In genomic region chr16:17804982-17805381, GRCm38 (mm10) we compare ENCODE assay signal across 10 mouse cellular contexts. TPM values are rescaled to one million over a fixed set of nuclear protein-coding genes. Genes with fewer than 3 reads are reported as not detected.
A peak's percentile ranks its signal among the peaks of the same experiment; 100 is the strongest.
DNase-seq lines count a peak whose midpoint lies in the region; ATAC-seq lines count a peak whose summit lies in the region.
"Had no signal": no experiment of that assay in that cellular context is flagged by ENCODE, and none has a peak within 500 bp of the region (broad histone marks: within the 10 kb centered on the region; RNA-seq: fewer than 3 reads in every experiment).

No protein-coding gene starts in this region.

- peaks cover 87% of the 10 kb centered on the region for H3K4me1 ChIP-seq in lung, embryonic 16.5 days (replicated peaks; ENCODE audit: control insufficient read depth, insufficient read depth, low read length)
- peaks cover 31% of the 10 kb centered on the region for H3K4me1 ChIP-seq in forebrain, embryonic 14.5 days (ENCODE audit: control insufficient read depth, insufficient read depth, low read length)
- peaks cover 97% of the 10 kb centered on the region for H3K4me1 ChIP-seq in limb, embryonic 15.5 days
- peaks cover 80% of the 10 kb centered on the region for H3K4me1 ChIP-seq in stomach, embryonic 15.5 days

- ATAC-seq in lung, embryonic 16.5 days (ENCODE audit: low read depth), result no peak
- ATAC-seq in forebrain, embryonic 14.5 days, result no peak
- ATAC-seq in limb, embryonic 15.5 days (ENCODE audit: insufficient number of reproducible peaks, low FRiP score, low TSS enrichment, low read depth), result no peak
- no peak for ATAC-seq in stomach, embryonic 15.5 days (ENCODE audit: insufficient read depth, low FRiP score, low read depth)

- H3K9ac ChIP-seq in lung, embryonic 16.5 days (ENCODE audit: low read length), result no peak overlapping the region
- H3K9ac ChIP-seq in forebrain, embryonic 14.5 days (ENCODE audit: low read length), result peak overlapping the region; percentile 37; the same call in 1 of the 2 replicates
- H3K9ac ChIP-seq in limb, embryonic 15.5 days, result no peak overlapping the region
- H3K9ac ChIP-seq in stomach, embryonic 15.5 days, result no peak overlapping the region

- peak overlapping the region; percentile 37 for H3K4me3 ChIP-seq in lung, embryonic 16.5 days (ENCODE audit: low read length)
- peak overlapping the region; percentile 30 for H3K4me3 ChIP-seq in forebrain, embryonic 14.5 days (ENCODE audit: low read depth, low read length)
- H3K4me3 ChIP-seq in limb, embryonic 15.5 days, result peak overlapping the region; percentile 32
- H3K4me3 ChIP-seq in stomach, embryonic 15.5 days (replicated peaks), result no peak overlapping the region; the same call in 1 of the 2 replicates

- WGBS in lung, embryonic 16.5 days, result 38% methylated on average over 7 of the region's 7 CpGs
- 6% methylated on average over 7 of the region's 7 CpGs for WGBS in forebrain, embryonic 14.5 days
- 36% methylated on average over 7 of the region's 7 CpGs for WGBS in limb, embryonic 15.5 days
- WGBS in stomach, embryonic 15.5 days, result 54% methylated on average over 7 of the region's 7 CpGs

- no peak for DNase-seq in lung, postnatal 14 days
- no peak for DNase-seq in forebrain, embryonic 14.5 days (ENCODE audit: low spot score)
- DNase-seq in urinary bladder, postnatal 4 days (ENCODE audit: low spot score in 2 of 2), result no peak
- DNase-seq in thymus, adult 18-20 months, result no peak
- no peak for DNase-seq in embryo, embryonic 10.5 days (ENCODE audit: low spot score)
- DNase-seq: lung, adult 2 months had no signal

- peaks cover 2% of the 10 kb centered on the region; the same call in 1 of the 2 replicates for H3K36me3 ChIP-seq in lung, embryonic 16.5 days (ENCODE audit: control insufficient read depth, insufficient read depth, low read length)
- H3K36me3 ChIP-seq in forebrain, embryonic 14.5 days (ENCODE audit: control insufficient read depth, insufficient read depth, low read length), result no peaks in the 10 kb centered on the region
- H3K36me3 ChIP-seq in limb, embryonic 15.5 days, result peaks cover 42% of the 10 kb centered on the region
- H3K36me3 ChIP-seq in stomach, embryonic 15.5 days, result peaks cover 10% of the 10 kb centered on the region

- H3K27me3 ChIP-seq in lung, embryonic 16.5 days (ENCODE audit: control insufficient read depth, insufficient read depth, low read depth, low read length), result peaks cover 52% of the 10 kb centered on the region
- H3K27me3 ChIP-seq in forebrain, embryonic 14.5 days (replicated peaks; ENCODE audit: control insufficient read depth, insufficient read depth, low read length), result peaks cover 65% of the 10 kb centered on the region
- peaks cover 25% of the 10 kb centered on the region for H3K27me3 ChIP-seq in limb, embryonic 15.5 days
- H3K27me3 ChIP-seq in stomach, embryonic 15.5 days (replicated peaks), result peaks cover 55% of the 10 kb centered on the region

- H3K4me2 ChIP-seq in lung, embryonic 16.5 days (ENCODE audit: low read depth, low read length), result peak overlapping the region; percentile 59; the same call in 1 of the 2 replicates
- H3K4me2 ChIP-seq in forebrain, embryonic 14.5 days (ENCODE audit: low read length), result peak overlapping the region; percentile 57
- H3K4me2 ChIP-seq in limb, embryonic 15.5 days, result peak overlapping the region; percentile 52
- peak overlapping the region; percentile 60 for H3K4me2 ChIP-seq in stomach, embryonic 15.5 days

- no peak overlapping the region for H3K27ac ChIP-seq in lung, embryonic 16.5 days (ENCODE audit: low read length)
- H3K27ac ChIP-seq in forebrain, embryonic 14.5 days (ENCODE audit: low read depth, low read length), result no peak overlapping the region
- H3K27ac ChIP-seq in limb, embryonic 15.5 days, result peak overlapping the region; percentile 54
- no peak overlapping the region for H3K27ac ChIP-seq in stomach, embryonic 15.5 days

- no peaks in the 10 kb centered on the region for H3K9me3 ChIP-seq in lung, embryonic 16.5 days (ENCODE audit: control insufficient read depth, low read length)
- no peaks in the 10 kb centered on the region for H3K9me3 ChIP-seq in forebrain, embryonic 14.5 days (replicated peaks; ENCODE audit: control insufficient read depth, low read length)
- H3K9me3 ChIP-seq in limb, embryonic 15.5 days, result no peaks in the 10 kb centered on the region
- no peaks in the 10 kb centered on the region for H3K9me3 ChIP-seq in stomach, embryonic 15.5 days

RNA-seq across cellular contexts. Expression of gene Scarf2, which starts 7.9 kb away (rescaled TPM):
- 12.4 and 13.9 TPM in 2 replicates for polyA plus RNA-seq in lung, embryonic 16.5 days (2015; fragmentation: Nextera tagmentation; extraction: Ambion mirVana)
- 0.89 and 1.1 TPM in 2 replicates for polyA plus RNA-seq in forebrain, embryonic 14.5 days (2014; fragmentation: Nextera tagmentation; extraction: Ambion mirVana)
- 25.0 and 32.4 TPM in 2 replicates for polyA plus RNA-seq in limb, embryonic 15.5 days (2015; fragmentation: Nextera tagmentation; extraction: Ambion mirVana)
- 15.8 and 18.5 TPM in 2 replicates for polyA plus RNA-seq in stomach, embryonic 15.5 days (2015; fragmentation: Nextera tagmentation; extraction: Ambion mirVana)

RNA-seq across cellular contexts. Expression of gene B830017H08Rik, which starts 27.9 kb away (rescaled TPM):
- not detected in 2 replicates for polyA plus RNA-seq in lung, embryonic 16.5 days (2015; fragmentation: Nextera tagmentation; extraction: Ambion mirVana)
- 1.0 and 1.5 TPM in 2 replicates for polyA plus RNA-seq in forebrain, embryonic 14.5 days (2014; fragmentation: Nextera tagmentation; extraction: Ambion mirVana)
- 0.17 TPM in 1 of 2 replicates, not detected in the other for polyA plus RNA-seq in limb, embryonic 15.5 days (2015; fragmentation: Nextera tagmentation; extraction: Ambion mirVana)
- not detected in 2 replicates for polyA plus RNA-seq in stomach, embryonic 15.5 days (2015; fragmentation: Nextera tagmentation; extraction: Ambion mirVana)
- polyA plus RNA-seq: thymus, postnatal 0 days had no signal

RNA-seq across cellular contexts. Expression of gene Car15, which starts 33.2 kb away (rescaled TPM):
- polyA plus RNA-seq in lung, embryonic 16.5 days (2015; fragmentation: Nextera tagmentation; extraction: Ambion mirVana), result 4.1 and 4.5 TPM in 2 replicates
- polyA plus RNA-seq in forebrain, embryonic 14.5 days (2014; fragmentation: Nextera tagmentation; extraction: Ambion mirVana), result 4.0 and 5.0 TPM in 2 replicates
- 2.2 and 3.4 TPM in 2 replicates for polyA plus RNA-seq in limb, embryonic 15.5 days (2015; fragmentation: Nextera tagmentation; extraction: Ambion mirVana)
- polyA plus RNA-seq in stomach, embryonic 15.5 days (2015; fragmentation: Nextera tagmentation; extraction: Ambion mirVana), result 2.6 and 2.7 TPM in 2 replicates

RNA-seq across cellular contexts. Expression of gene Klhl22, which starts 45.6 kb away (rescaled TPM):
- polyA plus RNA-seq in lung, embryonic 16.5 days (2015; fragmentation: Nextera tagmentation; extraction: Ambion mirVana), result 59.0 and 62.8 TPM in 2 replicates
- 68.2 and 71.9 TPM in 2 replicates for polyA plus RNA-seq in forebrain, embryonic 14.5 days (2014; fragmentation: Nextera tagmentation; extraction: Ambion mirVana)
- polyA plus RNA-seq in limb, embryonic 15.5 days (2015; fragmentation: Nextera tagmentation; extraction: Ambion mirVana), result 83.9 and 88.5 TPM in 2 replicates
- 57.4 and 57.6 TPM in 2 replicates for polyA plus RNA-seq in stomach, embryonic 15.5 days (2015; fragmentation: Nextera tagmentation; extraction: Ambion mirVana)
